Mouse (Mus musculus) kidney, embryonic 15.5 days (tissue): Measurements from ENCODE around the gene Olfr713. TPM values are rescaled to one million over a fixed set of nuclear protein-coding genes. Genes with fewer than 3 reads are reported as not detected.

Source experiments
- ATAC-seq: fragments of 200-750 bp; cut with Nextera tagmentation; replicated peaks from 2 replicates; pipeline ENCODE4 v1.8.0; 2017; ENCODE audit warnings: moderate TSS enrichment; ENCODE audit not compliant: low FRiP score
- H3K27ac ChIP-seq: fragments of 300-500 bp; sonication (generic); 2 replicates; pipeline ENCODE4 v1.5.1; 2015; ENCODE audit warnings: mild to moderate bottlenecking, inconsistent platforms
- H3K27me3 ChIP-seq: fragments of 300-500 bp; sonication (generic); 2 replicates; pipeline ENCODE4 v1.6.1; 2015; ENCODE audit warnings: inconsistent platforms
- H3K36me3 ChIP-seq: fragments of 300-500 bp; sonication (generic); 2 replicates; pipeline ENCODE4 v1.6.1; 2015; ENCODE audit warnings: inconsistent platforms
- H3K4me1 ChIP-seq: fragments of 300-500 bp; sonication (generic); 2 replicates; pipeline ENCODE4 v1.6.1; 2015; ENCODE audit warnings: inconsistent platforms
- H3K4me2 ChIP-seq: fragments of 300-500 bp; sonication (generic); 2 replicates; pipeline ENCODE4 v1.6.1; 2015; ENCODE audit warnings: moderate library complexity, mild to moderate bottlenecking, inconsistent platforms
- H3K4me3 ChIP-seq: fragments of 300-500 bp; sonication (generic); replicated peaks from 2 replicates; pipeline ENCODE4 v1.5.1; 2015; ENCODE audit warnings: mild to moderate bottlenecking, inconsistent platforms
- H3K9ac ChIP-seq: fragments of 300-500 bp; sonication (generic); 2 replicates; pipeline ENCODE4 v1.6.1; 2015; ENCODE audit warnings: mild to moderate bottlenecking, inconsistent platforms
- H3K9me3 ChIP-seq: fragments of 300-500 bp; sonication (generic); replicated peaks from 2 replicates; pipeline ENCODE4 v1.6.1; 2016; ENCODE audit warnings: inconsistent platforms
- WGBS: fragments of 180-500 bp; shearing (Covaris S2); methylation state at CpG from one replicate; pipeline ENCODE4 v1.1.7; 2015; ENCODE audit warnings: mixed read lengths; 5-methylcytosine and 5-hydroxymethylcytosine counted together
- polyA plus RNA-seq: library from polyadenylated mRNA; unstranded; fragments of >200 nt; fragmentation: Nextera tagmentation; extraction: Ambion mirVana; gene quantifications from 2 replicates; pipeline ENCODE4 v1.2.1, GENCODE M21; 2015

Gene Olfr713
- not detected in 2 replicates for polyA plus RNA-seq

- Histone ChIP-seq H3K4me3 (no peak within 1 kb of the TSS), H3K27me3 (no peaks in the 10 kb centered on the region), H3K9me3 (no peaks in the 10 kb centered on the region), H3K36me3 (no peaks in the 10 kb centered on the region), H3K27ac (no peak within 1 kb of the TSS), H3K4me1 (no peaks in the 10 kb centered on the region), H3K9ac (no peak within 1 kb of the TSS), H3K4me2 (no peak within 1 kb of the TSS)
- ATAC-seq, result no peak
- WGBS, result 84% methylated on average over 1 of the region's 1 CpGs
Measured at GRCm38 (mm10) chr7:107030874-107031273, at the start of gene Olfr713. Gene Olfr713 (plus strand): TSS chr7:107031174.

GRCm38 (mm10) chr7:106985236-106985635 lies 45.7 kb upstream of the Olfr713 start:
- H3K9me3 ChIP-seq, result no peaks in the 10 kb centered on the region
- no peak overlapping the region for H3K27ac ChIP-seq
- no peak for ATAC-seq
- H3K4me3 ChIP-seq, result no peak overlapping the region
- H3K36me3 ChIP-seq, result no peaks in the 10 kb centered on the region
- H3K9ac ChIP-seq, result no peak overlapping the region
- no peak overlapping the region for H3K4me2 ChIP-seq
- no peaks in the 10 kb centered on the region for H3K27me3 ChIP-seq
- no peaks in the 10 kb centered on the region for H3K4me1 ChIP-seq
- WGBS, result 89% methylated on average over 3 of the region's 3 CpGs

- H3K9ac ChIP-seq, result no peak overlapping the region
- H3K4me1 ChIP-seq, result no peaks in the 10 kb centered on the region
- H3K4me2 ChIP-seq, result no peak overlapping the region
- WGBS, result 93% methylated on average over 7 of the region's 7 CpGs
- ATAC-seq, result no peak
- H3K27ac ChIP-seq, result no peak overlapping the region
- no peak overlapping the region for H3K4me3 ChIP-seq
- H3K27me3 ChIP-seq, result no peaks in the 10 kb centered on the region
- no peaks in the 10 kb centered on the region for H3K9me3 ChIP-seq
- H3K36me3 ChIP-seq, result no peaks in the 10 kb centered on the region
Measured at GRCm38 (mm10) chr7:107000798-107001197, 30.2 kb upstream of the Olfr713 start.

GRCm38 (mm10) chr7:107004169-107004568 lies 26.8 kb upstream of the Olfr713 start:
- Histone ChIP-seq H3K4me1 (no peaks in the 10 kb centered on the region), H3K4me3 (no peak overlapping the region), H3K36me3 (no peaks in the 10 kb centered on the region), H3K4me2 (no peak overlapping the region), H3K27me3 (no peaks in the 10 kb centered on the region), H3K9ac (no peak overlapping the region), H3K9me3 (no peaks in the 10 kb centered on the region), H3K27ac (no peak overlapping the region)
- 73% methylated on average over 3 of the region's 3 CpGs for WGBS
- ATAC-seq, result no peak

GRCm38 (mm10) chr7:107005972-107006371 lies 25.0 kb upstream of the Olfr713 start, which contains the start of gene Olfr2:
Gene Olfr2 (minus strand): TSS chr7:107006072.
- Histone ChIP-seq H3K4me1 (no peaks in the 10 kb centered on the region), H3K4me3 (no peak within 1 kb of the TSS), H3K9ac (no peak within 1 kb of the TSS), H3K27ac (no peak within 1 kb of the TSS), H3K4me2 (no peak within 1 kb of the TSS), H3K9me3 (no peaks in the 10 kb centered on the region), H3K36me3 (no peaks in the 10 kb centered on the region), H3K27me3 (no peaks in the 10 kb centered on the region)
- whole genome bisulfite sequencing, result 51% methylated on average over 1 of the region's 1 CpGs
- no peak for ATAC-seq

- ATAC-seq, result no peak
- 69% methylated on average over 2 of the region's 2 CpGs for WGBS
- Histone ChIP-seq H3K4me1 (no peaks in the 10 kb centered on the region), H3K36me3 (no peaks in the 10 kb centered on the region), H3K9me3 (no peaks in the 10 kb centered on the region), H3K9ac (no peak overlapping the region), H3K4me3 (no peak overlapping the region), H3K27me3 (no peaks in the 10 kb centered on the region), H3K4me2 (no peak overlapping the region), H3K27ac (no peak overlapping the region)
Measured at GRCm38 (mm10) chr7:107039934-107040563, 9.1 kb downstream of the Olfr713 start.

GRCm38 (mm10) chr7:107043136-107043535 lies 12.2 kb downstream of the Olfr713 start:
- Histone ChIP-seq H3K9ac (no peak overlapping the region), H3K4me1 (no peaks in the 10 kb centered on the region), H3K27ac (no peak overlapping the region), H3K9me3 (no peaks in the 10 kb centered on the region), H3K27me3 (no peaks in the 10 kb centered on the region), H3K36me3 (no peaks in the 10 kb centered on the region), H3K4me2 (no peak overlapping the region), H3K4me3 (no peak overlapping the region)
- no peak for ATAC-seq
- 86% methylated on average over 3 of the region's 3 CpGs for WGBS

- no peaks in the 10 kb centered on the region for H3K36me3 ChIP-seq
- H3K9me3 ChIP-seq, result no peaks in the 10 kb centered on the region
- H3K4me2 ChIP-seq, result no peak overlapping the region
- H3K4me1 ChIP-seq, result no peaks in the 10 kb centered on the region
- H3K27ac ChIP-seq, result no peak overlapping the region
- H3K4me3 ChIP-seq, result no peak overlapping the region
- no peak for ATAC-seq
- WGBS, result 48% methylated on average over 1 of the region's 1 CpGs
- no peak overlapping the region for H3K9ac ChIP-seq
- H3K27me3 ChIP-seq, result no peaks in the 10 kb centered on the region
Measured at GRCm38 (mm10) chr7:107044407-107044806, 13.4 kb downstream of the Olfr713 start.

- H3K4me3 ChIP-seq, result no peak overlapping the region
- no peak overlapping the region for H3K27ac ChIP-seq
- no peak for ATAC-seq
- H3K9me3 ChIP-seq, result no peaks in the 10 kb centered on the region
- no peaks in the 10 kb centered on the region for H3K36me3 ChIP-seq
- no peaks in the 10 kb centered on the region for H3K27me3 ChIP-seq
- H3K4me1 ChIP-seq, result no peaks in the 10 kb centered on the region
- 3% methylated on average over 5 of the region's 5 CpGs for WGBS
- no peak overlapping the region for H3K4me2 ChIP-seq
- H3K9ac ChIP-seq, result no peak overlapping the region
Measured at GRCm38 (mm10) chr7:107045833-107046232, 14.9 kb downstream of the Olfr713 start.

GRCm38 (mm10) chr7:107047578-107047977 lies 16.6 kb downstream of the Olfr713 start:
- Histone ChIP-seq H3K4me3 (no peak overlapping the region), H3K9me3 (no peaks in the 10 kb centered on the region), H3K27ac (no peak overlapping the region), H3K4me2 (no peak overlapping the region), H3K27me3 (no peaks in the 10 kb centered on the region), H3K9ac (no peak overlapping the region), H3K4me1 (no peaks in the 10 kb centered on the region), H3K36me3 (no peaks in the 10 kb centered on the region)
- WGBS, result 36% methylated on average over 3 of the region's 3 CpGs
- no peak for ATAC-seq

GRCm38 (mm10) chr7:107070681-107071080 lies 39.7 kb downstream of the Olfr713 start, which contains the start of gene Olfr714:
Gene Olfr714 (plus strand): TSS chr7:107070981.
- no peaks in the 10 kb centered on the region for H3K4me1 ChIP-seq
- no peak within 1 kb of the TSS for H3K27ac ChIP-seq
- no peak for ATAC-seq
- H3K9ac ChIP-seq, result no peak within 1 kb of the TSS
- no peak within 1 kb of the TSS for H3K4me2 ChIP-seq
- H3K4me3 ChIP-seq, result no peak within 1 kb of the TSS
- H3K36me3 ChIP-seq, result no peaks in the 10 kb centered on the region
- WGBS, result 92% methylated on average over 2 of the region's 2 CpGs
- H3K9me3 ChIP-seq, result no peaks in the 10 kb centered on the region
- no peaks in the 10 kb centered on the region for H3K27me3 ChIP-seq
